Mouse (Mus musculus): ENCODE measurements around the gene Pcdh8. TPM values are rescaled to one million over a fixed set of nuclear protein-coding genes. Genes with fewer than 3 reads are reported as not detected.

Gene Pcdh8
- not detected for total RNA-seq (2021)
- long read RNA-seq, experiment 1 = 0 reads
- long read RNA-seq, experiment 2 = 0 reads

DNA sequence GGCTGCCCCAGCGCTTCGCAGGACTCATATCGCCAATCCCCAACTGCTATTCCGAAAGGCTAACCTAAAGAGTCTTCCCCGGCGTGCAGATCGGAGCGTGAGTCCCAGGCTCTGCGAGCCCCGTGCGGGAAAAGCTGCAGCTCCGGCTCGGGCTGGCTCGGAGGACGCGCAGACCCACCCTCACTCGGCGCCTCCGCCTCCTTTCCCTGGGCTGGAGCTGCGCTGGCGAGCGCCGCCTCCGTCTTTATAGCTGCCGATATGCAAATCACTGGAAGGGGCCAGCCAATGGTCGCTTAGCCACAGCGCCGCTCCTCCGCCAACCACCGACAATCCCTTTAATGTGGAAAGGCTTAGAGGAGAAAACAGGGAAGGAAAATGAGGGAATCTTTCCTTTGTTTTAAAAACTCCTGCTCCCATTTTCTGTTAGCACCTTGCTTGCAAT, at the start of gene Pcdh8:
Gene Pcdh8, minus strand, starts transcription at position 219 of the 442 bp plus-strand sequence.
- intact Hi-C loops (cut with DNase I; ENCODE audit: low total_unique reads) = no loop called here
- peak; percentile 61 for DNase-seq

GRCm38 (mm10) chr14:79814709-79815108, 43.6 kb upstream of the Pcdh8 start:
- intact Hi-C loops (cut with DNase I; ENCODE audit: low total_unique reads) = no loop called here

GRCm38 (mm10) chr14:79814084-79814483, 43.0 kb upstream of the Pcdh8 start:
- DNase-seq = no peak
- intact Hi-C loops (cut with DNase I; ENCODE audit: low total_unique reads) = no loop called here

More at GRCm38 (mm10) chr14:79814709-79815108, 43.6 kb upstream of the Pcdh8 start:
- DNase-seq = no peak

DNA sequence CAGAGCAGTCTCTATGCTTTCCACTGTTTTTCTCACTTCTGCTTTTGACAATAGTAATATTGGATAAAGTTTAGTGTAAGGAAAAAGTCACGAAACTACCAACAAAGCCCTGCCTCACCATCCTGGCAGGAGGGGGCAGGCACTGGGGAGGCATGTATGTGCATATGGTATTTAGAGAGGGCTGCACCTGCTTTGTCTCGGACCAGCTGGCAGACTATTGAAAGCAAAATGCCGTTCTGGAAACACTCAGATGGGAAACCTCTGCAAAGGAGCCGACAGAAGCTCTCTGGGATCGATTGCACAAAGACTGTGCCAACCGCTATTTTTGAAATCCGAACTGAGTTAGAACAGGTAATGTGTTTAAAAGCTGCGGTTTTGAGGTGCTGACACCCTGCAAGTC, 22.1 kb upstream of the Pcdh8 start:
- intact Hi-C loops (cut with DNase I; ENCODE audit: low total_unique reads) = no loop called here
- no peak for DNase-seq

GRCm38 (mm10) chr14:79789535-79789934, 18.4 kb upstream of the Pcdh8 start:
- no peak for DNase-seq
- intact Hi-C loops (cut with DNase I; ENCODE audit: low total_unique reads) = no loop called here

DNA sequence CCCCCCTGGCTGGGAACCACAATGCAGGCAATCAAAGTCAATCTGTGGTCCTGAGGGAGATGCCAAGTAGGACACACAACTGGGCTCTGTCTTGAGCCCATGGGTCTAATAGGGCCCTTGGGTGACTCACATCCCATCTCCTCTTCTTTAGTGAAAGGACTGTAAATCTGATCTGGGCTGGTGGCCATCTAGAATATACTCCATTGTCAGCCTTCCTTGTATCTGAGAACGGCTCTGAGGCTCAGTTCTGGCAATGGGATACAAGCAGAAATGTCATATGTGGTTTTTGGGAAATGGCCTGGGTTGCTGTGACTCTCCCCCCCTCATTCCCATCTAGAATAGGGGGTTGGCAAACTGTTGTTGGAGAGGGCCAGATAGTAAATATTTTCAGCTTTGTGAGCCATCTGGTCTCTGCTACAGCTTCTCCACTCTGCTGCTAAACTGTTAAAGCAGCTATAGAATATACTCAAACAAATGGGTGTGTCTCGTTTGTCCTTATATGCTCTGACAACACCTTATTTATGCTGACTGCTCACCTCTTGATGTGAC, 17.6 kb upstream of the Pcdh8 start:
- intact Hi-C loops (cut with DNase I; ENCODE audit: low total_unique reads) = no loop called here

DNA sequence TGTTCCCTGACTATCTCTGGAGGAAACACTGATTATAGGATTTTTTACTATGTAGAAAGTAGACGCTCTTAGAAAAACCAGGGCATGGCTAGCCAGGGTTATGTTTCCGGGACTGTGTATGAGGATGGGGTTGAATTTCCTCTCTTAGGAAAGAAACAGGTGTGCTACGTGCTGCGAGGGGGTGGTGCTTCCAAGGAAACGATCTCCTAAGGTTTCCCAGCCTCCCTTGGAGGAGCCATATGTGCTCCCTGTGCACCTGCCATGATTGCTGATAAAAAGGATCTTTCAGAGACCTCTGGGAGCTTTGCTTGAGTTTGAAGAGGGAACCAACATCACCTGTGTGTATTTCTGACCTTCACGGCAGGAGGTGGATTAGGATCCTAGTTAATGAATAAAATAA, 16.8 kb upstream of the Pcdh8 start:
- intact Hi-C loops (cut with DNase I; ENCODE audit: low total_unique reads) = no loop called here

More for the DNA sequence above, 17.6 kb upstream of the Pcdh8 start:
- no peak for DNase-seq

GRCm38 (mm10) chr14:79785400-79785799, 14.3 kb upstream of the Pcdh8 start:
- intact Hi-C loops (cut with DNase I; ENCODE audit: low total_unique reads) = no loop called here

More for the DNA sequence above, 16.8 kb upstream of the Pcdh8 start:
- DNase-seq = no peak

DNA sequence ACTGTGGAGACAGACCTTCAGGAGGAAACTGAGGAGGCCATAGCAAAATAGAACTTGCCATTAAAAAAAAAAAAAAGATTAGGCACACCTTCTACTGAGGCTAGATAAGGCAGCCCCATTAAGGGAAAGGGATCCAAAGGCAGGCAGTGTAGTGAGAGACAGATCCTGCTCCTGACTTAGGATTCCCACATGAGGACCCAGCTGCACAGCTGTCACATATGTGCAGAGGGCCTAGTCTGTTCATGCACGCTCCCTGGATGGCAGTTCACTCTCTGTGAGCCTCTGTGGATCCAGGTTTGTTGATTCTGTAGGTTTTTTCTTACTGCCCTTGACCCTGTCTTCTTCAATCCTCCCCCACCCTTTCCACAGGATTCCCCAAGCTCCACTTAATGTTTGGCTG, 9.8 kb upstream of the Pcdh8 start:
- no peak for DNase-seq
- intact Hi-C loops (cut with DNase I; ENCODE audit: low total_unique reads) = no loop called here

More at GRCm38 (mm10) chr14:79785400-79785799, 14.3 kb upstream of the Pcdh8 start:
- DNase-seq = no peak

DNA sequence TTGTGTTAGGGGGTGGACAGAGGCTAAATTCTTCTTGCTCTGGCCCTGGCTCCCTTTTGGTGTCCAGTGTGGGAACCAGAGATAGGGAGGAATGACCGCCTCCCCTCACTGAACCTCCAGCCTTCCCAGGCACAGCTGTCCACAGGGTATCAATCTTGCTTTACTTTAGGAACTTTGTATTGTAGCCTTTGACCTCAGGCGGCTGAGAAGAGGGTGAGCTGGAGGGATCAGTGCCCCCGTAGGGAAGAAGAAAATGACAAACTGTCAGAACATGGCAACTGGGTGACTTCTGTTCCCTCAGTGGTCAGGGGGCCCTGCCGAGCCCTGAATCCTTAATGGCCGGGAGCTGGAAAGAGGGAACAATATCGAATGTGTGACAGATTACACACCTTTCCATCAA, 9.2 kb upstream of the Pcdh8 start:
- intact Hi-C loops (cut with DNase I; ENCODE audit: low total_unique reads) = no loop called here
- DNase-seq = no peak

GRCm38 (mm10) chr14:79779841-79780240, 8.7 kb upstream of the Pcdh8 start:
- intact Hi-C loops (cut with DNase I; ENCODE audit: low total_unique reads) = no loop called here
- no peak for DNase-seq

- DNase-seq = no peak
- intact Hi-C loops (cut with DNase I; ENCODE audit: low total_unique reads) = no loop called here
Observed at GRCm38 (mm10) chr14:79773425-79774391, 2.6 kb upstream of the Pcdh8 start.

- DNase-seq = no peak
- intact Hi-C loops (cut with DNase I; ENCODE audit: low total_unique reads) = no loop called here
Observed at GRCm38 (mm10) chr14:79771802-79772511, 845 bp upstream of the Pcdh8 start.

GRCm38 (mm10) chr14:79770306-79771093, 612 bp downstream of the Pcdh8 start:
- no peak for DNase-seq
- intact Hi-C loops (cut with DNase I; ENCODE audit: low total_unique reads) = no loop called here

GRCm38 (mm10) chr14:79769618-79770017, 1.5 kb downstream of the Pcdh8 start:
- peak; percentile 80 for DNase-seq
- intact Hi-C loops (cut with DNase I; ENCODE audit: low total_unique reads) = loop anchor here (2.0 kb wide), 1 partner anchor 447 kb away; no protein-coding TSS in a partner anchor

GRCm38 (mm10) chr14:79768996-79769395, 2.1 kb downstream of the Pcdh8 start:
- no peak for DNase-seq
- intact Hi-C loops (cut with DNase I; ENCODE audit: low total_unique reads) = loop anchor here (2.0 kb wide), 1 partner anchor 448 kb away; no protein-coding TSS in a partner anchor

GRCm38 (mm10) chr14:79768076-79768830, 2.9 kb downstream of the Pcdh8 start:
- DNase-seq = no peak
- intact Hi-C loops (cut with DNase I; ENCODE audit: low total_unique reads) = loop anchor here (2.0 kb wide), 1 partner anchor 449 kb away; no protein-coding TSS in a partner anchor

DNA sequence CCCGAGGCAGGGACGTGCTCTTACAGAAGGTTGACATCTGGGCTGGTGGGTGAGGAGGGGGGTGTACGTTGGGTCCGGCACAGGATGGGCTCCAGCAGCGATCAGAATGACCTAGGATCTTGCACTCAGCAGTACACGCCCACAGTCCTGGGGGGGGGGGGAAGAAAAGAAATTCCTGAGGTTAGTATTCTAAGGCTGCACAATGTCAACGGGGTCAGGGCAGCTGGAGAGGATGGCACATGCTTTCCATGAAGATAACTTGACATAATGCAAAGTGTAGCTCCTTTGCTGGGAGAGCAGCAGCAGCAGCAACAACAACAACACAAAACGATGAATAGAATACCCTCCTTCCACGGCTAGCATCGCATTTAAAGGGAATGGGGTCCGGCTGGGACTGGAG, 3.5 kb downstream of the Pcdh8 start:
- DNase-seq = no peak
- intact Hi-C loops (cut with DNase I; ENCODE audit: low total_unique reads) = no loop called here
